Mouse (Mus musculus): ENCODE data around the gene Npb. TPM values are rescaled to one million over a fixed set of nuclear protein-coding genes. Genes with fewer than 3 reads are reported as not detected.

The Npb gene
- polyA plus RNA-seq, 1 experiment from 2014 or later, result 4.4 TPM

Small RNA genes lying within 50 kb of the gene (microRNA-seq; reads per million reads assigned to microRNA genes)
- gene Mir6936, result 0.85 reads per million, percentile 4 among the genes with 10 or more reads in this experiment

Other genes starting within 250 kb of the Npb start
- gene Fscn2, start 246.9 kb upstream of the Npb start, polyA plus RNA-seq (2014; fragmentation: Nextera tagmentation; extraction: Ambion mirVana), result 0.12 and 0.65 TPM in 2 replicates
- 32.6 and 37.0 TPM in 2 replicates for gene Faap100, start 229.7 kb upstream of the Npb start, polyA plus RNA-seq (2014; fragmentation: Nextera tagmentation; extraction: Ambion mirVana)
- gene Nploc4, start 170.8 kb upstream of the Npb start, polyA plus RNA-seq (2014; fragmentation: Nextera tagmentation; extraction: Ambion mirVana), result 34.5 and 37.4 TPM in 2 replicates
- not detected in 2 replicates for gene Tspan10, start 165.8 kb upstream of the Npb start, polyA plus RNA-seq (2014; fragmentation: Nextera tagmentation; extraction: Ambion mirVana)
- not detected in 2 replicates for gene Pde6g, start 155.0 kb upstream of the Npb start, polyA plus RNA-seq (2014; fragmentation: Nextera tagmentation; extraction: Ambion mirVana)
- gene Oxld1, start 150.4 kb upstream of the Npb start, polyA plus RNA-seq (2014; fragmentation: Nextera tagmentation; extraction: Ambion mirVana), result 16.5 and 17.5 TPM in 2 replicates
- 30.5 and 31.2 TPM in 2 replicates for gene Ccdc137, start 150.4 kb upstream of the Npb start, polyA plus RNA-seq (2014; fragmentation: Nextera tagmentation; extraction: Ambion mirVana)
- gene Arl16, start 140.9 kb upstream of the Npb start, polyA plus RNA-seq (2014; fragmentation: Nextera tagmentation; extraction: Ambion mirVana), result 46.0 and 46.8 TPM in 2 replicates
- 218 and 226 TPM in 2 replicates for gene Mrpl12, start 123.9 kb upstream of the Npb start, polyA plus RNA-seq (2014; fragmentation: Nextera tagmentation; extraction: Ambion mirVana)
- gene Slc25a10, start 116.6 kb upstream of the Npb start, polyA plus RNA-seq (2014; fragmentation: Nextera tagmentation; extraction: Ambion mirVana), result 74.6 and 83.1 TPM in 2 replicates
- 0.42 and 0.50 TPM in 2 replicates for gene Gcgr, start 77.8 kb upstream of the Npb start, polyA plus RNA-seq (2014; fragmentation: Nextera tagmentation; extraction: Ambion mirVana)
- 191 and 209 TPM in 2 replicates for gene Mcrip1, start 58.8 kb upstream of the Npb start, polyA plus RNA-seq (2014; fragmentation: Nextera tagmentation; extraction: Ambion mirVana)
- 0.24 TPM in 1 of 2 replicates, not detected in the other for gene Ppp1r27, start 57.3 kb upstream of the Npb start, polyA plus RNA-seq (2014; fragmentation: Nextera tagmentation; extraction: Ambion mirVana)
- gene P4hb, start 35.2 kb upstream of the Npb start, polyA plus RNA-seq (2014; fragmentation: Nextera tagmentation; extraction: Ambion mirVana), result 746 and 800 TPM in 2 replicates
- 627 and 633 TPM in 2 replicates for gene Arhgdia, start 26.9 kb upstream of the Npb start, polyA plus RNA-seq (2014; fragmentation: Nextera tagmentation; extraction: Ambion mirVana)
- gene Alyref, start 10.1 kb upstream of the Npb start, polyA plus RNA-seq (2014; fragmentation: Nextera tagmentation; extraction: Ambion mirVana), result 387 and 448 TPM in 2 replicates
- gene Anapc11, start 10.1 kb upstream of the Npb start, polyA plus RNA-seq (2014; fragmentation: Nextera tagmentation; extraction: Ambion mirVana), result 244 TPM in 2 replicates
- 157 and 179 TPM in 2 replicates for gene Pcyt2, start 9.5 kb downstream of the Npb start, polyA plus RNA-seq (2014; fragmentation: Nextera tagmentation; extraction: Ambion mirVana)
- 31.8 and 35.6 TPM in 2 replicates for gene Sirt7, start 16.8 kb downstream of the Npb start, polyA plus RNA-seq (2014; fragmentation: Nextera tagmentation; extraction: Ambion mirVana)
- 20.1 and 25.0 TPM in 2 replicates for gene Mafg, start 25.1 kb downstream of the Npb start, polyA plus RNA-seq (2014; fragmentation: Nextera tagmentation; extraction: Ambion mirVana)
- 22.4 and 23.2 TPM in 2 replicates for gene Pycr1, start 35.3 kb downstream of the Npb start, polyA plus RNA-seq (2014; fragmentation: Nextera tagmentation; extraction: Ambion mirVana)
- 0.32 TPM in 1 of 2 replicates, not detected in the other for gene Myadml2, start 39.7 kb downstream of the Npb start, polyA plus RNA-seq (2014; fragmentation: Nextera tagmentation; extraction: Ambion mirVana)
- gene Notum, start 52.7 kb downstream of the Npb start, polyA plus RNA-seq (2014; fragmentation: Nextera tagmentation; extraction: Ambion mirVana), result 1.1 and 1.3 TPM in 2 replicates
- gene Aspscr1, start 64.5 kb downstream of the Npb start, polyA plus RNA-seq (2014; fragmentation: Nextera tagmentation; extraction: Ambion mirVana), result 93.2 and 104 TPM in 2 replicates
- gene Cenpx, start 105.3 kb downstream of the Npb start, polyA plus RNA-seq (2014; fragmentation: Nextera tagmentation; extraction: Ambion mirVana), result 178 TPM in 2 replicates
- gene Lrrc45, start 105.4 kb downstream of the Npb start, polyA plus RNA-seq (2014; fragmentation: Nextera tagmentation; extraction: Ambion mirVana), result 42.8 and 44.9 TPM in 2 replicates
- 9.4 and 10.2 TPM in 2 replicates for gene Rac3, start 113.0 kb downstream of the Npb start, polyA plus RNA-seq (2014; fragmentation: Nextera tagmentation; extraction: Ambion mirVana)
- 25.3 and 25.8 TPM in 2 replicates for gene Dcxr, start 118.8 kb downstream of the Npb start, polyA plus RNA-seq (2014; fragmentation: Nextera tagmentation; extraction: Ambion mirVana)
- 0.70 TPM in 1 of 2 replicates, not detected in the other for gene Cbr2, start 123.6 kb downstream of the Npb start, polyA plus RNA-seq (2014; fragmentation: Nextera tagmentation; extraction: Ambion mirVana)
- 7.8 and 9.4 TPM in 2 replicates for gene Hmga1b, start 154.3 kb downstream of the Npb start, polyA plus RNA-seq (2014; fragmentation: Nextera tagmentation; extraction: Ambion mirVana)
- 23.8 and 28.3 TPM in 2 replicates for gene Rfng, start 175.7 kb downstream of the Npb start, polyA plus RNA-seq (2014; fragmentation: Nextera tagmentation; extraction: Ambion mirVana)
- 221 and 245 TPM in 2 replicates for gene Gps1, start 175.8 kb downstream of the Npb start, polyA plus RNA-seq (2014; fragmentation: Nextera tagmentation; extraction: Ambion mirVana)
- 83.0 and 89.8 TPM in 2 replicates for gene Dus1l, start 187.9 kb downstream of the Npb start, polyA plus RNA-seq (2014; fragmentation: Nextera tagmentation; extraction: Ambion mirVana)
- 106 and 115 TPM in 2 replicates for gene Fasn, start 216.1 kb downstream of the Npb start, polyA plus RNA-seq (2014; fragmentation: Nextera tagmentation; extraction: Ambion mirVana)

Measured in intestine, embryonic 14.5 days (tissue).